Mouse (Mus musculus) thymus, postnatal 0 days (tissue): ENCODE measurements around the gene 1700001C19Rik. TPM values are rescaled to one million over a fixed set of nuclear protein-coding genes. Genes with fewer than 3 reads are reported as not detected.

Experiments
- DNase-seq: peaks from one replicate; pipeline ENCODE4 v3.0.0-alpha.2; 2015; ENCODE audit warnings: low spot score
- polyA plus RNA-seq: library from polyadenylated mRNA; unstranded; fragments of >200 nt; fragmentation: Nextera tagmentation; extraction: Ambion mirVana; gene quantifications from 2 replicates; pipeline ENCODE4 v1.2.1, GENCODE M21; 2015

Gene 1700001C19Rik
- 0.99 and 1.4 TPM in 2 replicates for polyA plus RNA-seq

DNA sequence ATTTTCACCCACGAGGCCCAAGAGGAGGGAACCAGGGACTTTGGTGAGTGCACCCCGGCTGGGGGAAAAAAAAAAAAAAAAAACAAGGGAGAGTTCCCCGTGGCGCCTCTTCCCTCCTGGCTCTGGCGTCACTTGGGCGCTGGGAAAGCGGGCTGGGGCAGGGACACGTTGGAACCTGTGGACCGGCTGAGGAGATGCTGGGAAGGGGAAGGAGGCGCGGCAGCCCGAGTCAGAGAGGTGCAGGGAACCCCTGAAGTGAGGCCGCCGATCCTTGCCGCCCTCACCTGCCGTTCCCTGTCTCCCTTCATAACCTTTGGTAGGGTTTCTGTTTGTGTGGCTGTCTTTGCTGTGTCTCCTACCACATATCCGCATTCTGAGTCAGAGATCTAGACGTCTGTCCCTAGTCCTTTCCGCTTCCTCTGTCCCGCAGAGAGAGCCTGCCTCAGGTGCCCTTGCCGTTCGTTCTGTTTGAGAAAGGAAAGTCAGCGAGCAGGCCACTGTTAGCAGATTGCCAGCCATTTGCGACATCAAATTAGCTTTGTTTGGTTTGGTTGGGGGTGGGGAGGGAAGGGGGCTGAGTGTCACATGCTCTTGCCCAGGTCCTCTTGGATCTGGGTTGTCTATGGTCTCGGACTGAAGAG lies at the start of gene 1700001C19Rik:
1700001C19Rik (minus strand) TSS at position 470 of the 641 bp plus-strand sequence.
- peak; percentile 35 for DNase-seq

DNA sequence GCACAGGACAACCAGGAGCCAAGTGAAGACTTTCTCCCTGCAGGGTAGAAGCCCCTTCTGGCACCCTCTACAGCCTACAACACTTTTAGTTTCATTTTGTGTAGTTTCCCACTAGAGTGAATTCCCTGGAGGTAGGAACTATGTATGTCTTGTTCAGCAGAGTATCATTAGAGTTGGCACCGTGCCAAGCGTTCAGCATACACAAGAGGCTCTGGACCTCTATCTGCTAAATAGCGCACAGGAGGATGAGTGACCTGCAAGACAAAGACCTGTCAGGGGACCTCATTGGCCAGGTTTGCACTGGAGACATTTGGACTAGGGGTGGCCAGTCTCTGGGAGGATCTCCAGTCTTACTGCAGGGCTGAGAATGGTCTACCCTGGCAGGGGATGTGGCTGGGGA lies 48.6 kb upstream of the 1700001C19Rik start:
- no peak for DNase-seq

DNA sequence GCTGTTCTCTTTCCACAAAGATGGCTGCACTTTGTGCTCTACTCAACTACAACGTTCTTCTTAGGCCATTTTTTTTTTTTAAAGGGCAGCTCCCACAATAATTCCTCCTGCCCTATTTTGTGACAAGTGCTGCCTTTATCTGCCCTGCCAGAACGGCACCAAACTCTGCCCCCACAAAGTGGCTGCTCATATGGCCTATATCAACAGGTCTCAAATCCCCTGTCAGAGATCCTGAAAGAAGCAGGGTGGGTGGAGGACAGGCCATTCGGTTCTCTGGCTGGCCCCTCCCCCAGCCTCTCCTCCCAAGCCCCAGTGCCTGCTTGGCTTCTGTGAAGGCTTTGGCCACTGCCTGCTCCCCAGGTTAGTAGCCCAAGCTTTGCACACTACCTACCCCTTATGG lies 47.8 kb upstream of the 1700001C19Rik start:
- no peak for DNase-seq

DNA sequence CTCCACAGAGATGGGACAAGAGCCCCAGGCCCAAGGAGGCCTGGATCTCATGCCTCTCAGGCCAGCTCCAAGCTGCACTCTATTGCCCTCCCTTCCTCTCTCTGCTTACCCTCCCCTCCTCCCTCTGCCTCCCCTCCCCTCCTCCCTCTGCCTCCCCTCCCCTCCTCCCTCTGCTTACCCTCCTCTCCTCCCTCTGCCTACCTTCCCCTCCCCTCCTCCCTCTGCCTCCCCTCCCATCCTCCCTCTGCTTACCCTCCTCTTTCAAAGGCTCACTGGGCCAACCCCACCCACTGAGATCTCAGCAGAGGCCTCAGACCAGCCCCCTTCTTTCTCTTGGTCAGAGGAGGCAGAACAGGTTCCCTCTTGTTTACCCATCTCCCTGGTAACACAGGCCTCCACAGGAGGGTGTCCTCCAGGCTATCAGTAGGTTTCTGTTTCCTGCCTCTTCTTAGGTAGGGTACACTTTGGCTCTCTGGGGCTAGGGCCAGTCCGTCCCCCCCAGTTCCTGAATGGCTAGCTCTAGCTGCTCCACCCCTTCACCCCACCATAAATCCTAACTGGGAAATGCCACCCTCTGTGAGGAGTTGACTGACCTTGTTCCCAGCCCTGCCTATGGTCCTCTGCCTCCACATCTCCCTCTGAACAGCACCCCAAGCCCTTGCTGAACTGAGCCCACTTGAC lies 47.2 kb upstream of the 1700001C19Rik start:
- no peak for DNase-seq

DNA sequence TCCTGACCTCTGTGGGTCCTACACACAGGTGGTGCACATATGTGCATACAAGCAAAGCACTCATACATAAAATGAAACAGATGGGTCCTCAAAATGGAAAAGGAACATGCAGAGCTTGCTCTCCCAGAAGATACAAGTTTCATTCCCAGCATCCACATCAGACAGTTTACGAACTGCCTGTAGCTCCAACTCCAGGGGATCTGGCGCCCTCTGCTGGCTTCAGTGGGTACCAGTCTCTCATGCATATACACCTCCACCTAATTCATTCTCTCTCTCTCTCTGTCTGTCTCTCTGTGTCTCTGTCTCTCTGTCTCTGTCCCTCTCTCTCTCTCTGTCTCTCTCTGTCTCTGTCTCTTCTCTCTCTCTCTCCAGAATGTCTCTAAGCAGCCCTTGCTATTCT lies 45.2 kb upstream of the 1700001C19Rik start:
- DNase-seq: peak; percentile 75

DNA sequence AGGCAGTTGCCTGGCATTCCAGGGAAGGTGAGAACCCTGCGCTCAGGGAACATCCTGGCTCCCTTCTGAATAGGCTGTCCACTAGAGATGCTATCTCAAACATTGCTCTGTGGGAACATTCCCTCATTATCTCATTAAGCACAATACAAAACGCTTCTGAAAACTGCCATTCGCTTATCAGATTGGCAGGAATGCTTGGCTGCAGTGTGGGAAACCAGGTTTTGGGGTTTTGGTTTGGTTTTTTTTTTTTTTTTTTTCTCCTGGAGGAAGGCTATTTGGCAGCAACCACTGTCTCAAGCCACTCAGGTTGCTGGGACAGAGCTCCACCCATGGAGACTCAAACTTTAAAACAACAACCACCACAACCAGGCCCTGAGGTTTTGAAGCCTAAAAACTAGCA lies 42.7 kb upstream of the 1700001C19Rik start:
- no peak for DNase-seq

DNA sequence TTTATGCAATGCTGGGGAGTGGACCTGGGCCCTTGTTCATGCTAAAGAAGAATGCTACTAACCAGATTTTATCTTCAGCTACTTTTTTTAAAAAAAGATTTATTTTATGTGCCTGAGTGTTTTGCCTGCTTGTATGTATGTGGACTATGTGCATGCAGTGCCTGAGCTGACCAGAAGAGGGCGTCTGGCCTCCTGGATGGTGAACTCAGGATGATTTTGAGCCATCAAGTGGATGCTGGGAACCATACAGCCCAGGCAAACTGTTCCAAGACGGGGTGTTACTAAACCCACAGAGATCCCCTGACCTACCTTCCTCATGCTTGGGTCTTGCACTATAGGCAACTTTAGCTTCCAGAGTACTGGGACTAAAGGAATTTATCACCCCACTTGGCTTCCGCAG lies 38.5 kb upstream of the 1700001C19Rik start:
- DNase-seq: peak; percentile 37

DNA sequence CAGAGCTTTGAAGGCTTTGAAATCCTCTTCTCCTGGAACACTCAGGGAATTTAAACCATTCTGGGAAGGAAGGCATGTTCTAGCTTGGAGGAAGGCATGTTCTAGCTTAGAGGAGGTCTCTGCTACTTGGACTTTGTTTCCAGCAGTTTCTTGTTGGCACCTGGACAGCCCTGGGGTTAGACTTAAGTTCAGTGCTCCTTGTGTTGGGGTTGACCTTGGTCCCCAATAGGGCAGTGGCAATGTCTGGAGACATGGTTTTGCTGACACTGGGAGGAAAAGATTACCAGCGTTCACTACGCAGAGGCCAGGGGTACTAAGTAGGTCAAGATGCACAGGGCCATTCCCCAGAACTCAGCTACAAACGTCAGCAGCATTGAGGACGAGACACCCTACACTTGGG lies 38.0 kb upstream of the 1700001C19Rik start:
- DNase-seq: no peak

DNA sequence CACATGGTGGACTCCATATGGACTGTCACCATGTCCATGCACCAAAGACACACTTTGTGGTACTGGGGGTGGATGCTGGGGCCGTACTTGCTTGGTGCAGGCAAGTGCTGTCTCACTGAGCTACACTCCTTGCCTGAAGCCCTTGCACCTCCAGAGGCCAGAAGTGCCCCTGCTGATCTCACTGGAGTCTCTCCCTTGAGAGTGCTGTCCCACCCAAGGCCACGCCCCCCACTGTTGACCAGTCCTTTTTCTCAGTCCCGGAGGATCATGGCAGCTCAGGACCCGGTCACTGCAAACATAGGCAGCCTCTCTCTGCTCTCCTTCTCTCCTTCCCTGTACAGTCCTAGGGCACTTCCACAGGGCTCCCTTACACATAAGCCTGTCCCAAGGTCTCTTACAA lies 37.1 kb upstream of the 1700001C19Rik start:
- DNase-seq: no peak

DNA sequence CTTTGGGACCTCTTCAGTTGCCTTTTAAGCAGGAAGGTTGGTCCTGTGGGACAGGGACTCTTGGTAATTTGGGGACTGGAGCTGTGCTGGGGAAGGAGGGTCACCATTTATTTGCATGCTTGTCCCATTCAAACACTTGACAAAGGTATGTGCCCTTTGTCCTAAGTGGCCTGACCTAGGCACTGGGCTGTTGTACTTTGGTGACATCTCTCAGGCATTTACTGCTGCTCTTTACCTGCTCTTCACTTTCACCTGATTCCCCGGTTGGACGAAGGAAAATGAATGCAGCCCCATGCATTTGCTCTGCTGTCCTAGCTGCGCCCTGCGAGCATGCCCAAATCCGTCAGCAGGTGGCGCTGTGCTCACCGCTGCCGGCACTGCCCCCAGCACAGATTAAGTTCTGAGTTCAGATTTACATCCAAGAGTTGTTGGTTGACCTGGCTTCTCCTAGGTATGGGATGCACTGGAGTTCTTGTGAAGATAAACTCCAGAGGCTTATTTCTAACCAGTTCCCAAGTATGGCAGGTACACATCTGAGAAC lies 36.3 kb upstream of the 1700001C19Rik start:
- DNase-seq: peak; percentile 70

DNA sequence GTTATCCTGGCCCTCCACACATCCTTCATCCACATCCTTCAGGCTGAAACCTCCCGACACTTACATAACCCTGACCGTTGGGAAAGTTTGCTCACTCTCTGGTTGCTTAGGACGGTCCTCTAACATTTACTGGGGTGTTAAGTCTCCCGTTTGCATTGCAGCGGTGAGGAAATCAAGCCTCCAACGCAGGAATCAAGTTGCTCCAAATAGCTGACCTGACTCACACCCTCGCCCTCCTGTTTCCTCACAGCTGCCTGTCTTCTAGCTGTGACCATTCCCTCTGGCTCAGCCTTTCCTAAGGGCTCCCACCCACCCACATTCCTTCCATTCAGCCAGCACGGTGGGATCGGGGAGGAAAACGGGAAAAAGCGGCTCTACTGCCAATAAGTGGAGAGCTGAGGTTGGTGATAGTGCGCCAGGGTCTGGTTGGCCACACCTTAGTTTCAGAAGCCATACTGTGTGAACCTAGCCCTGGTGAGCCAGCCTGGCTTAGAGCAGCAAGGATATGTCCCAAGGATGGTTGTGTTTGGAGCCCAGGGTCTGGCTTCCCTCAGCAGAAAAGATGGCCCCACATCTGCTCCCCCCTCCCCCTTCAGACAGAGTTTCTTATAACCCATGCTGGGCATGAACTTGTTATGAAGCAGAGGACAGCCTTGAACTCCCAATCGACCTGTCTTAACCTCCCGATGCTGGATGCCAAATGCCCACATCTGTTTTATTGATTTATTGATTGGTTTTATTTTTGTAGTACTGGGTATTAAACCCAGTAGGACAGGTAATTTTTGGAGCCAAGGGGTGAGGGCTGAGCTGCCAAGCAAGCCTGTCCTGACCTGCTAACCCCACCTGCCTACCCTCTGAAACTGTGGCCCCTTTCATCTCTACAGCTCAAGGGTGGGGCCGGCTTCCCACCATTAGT lies 35.5 kb upstream of the 1700001C19Rik start:
- no peak for DNase-seq

DNA sequence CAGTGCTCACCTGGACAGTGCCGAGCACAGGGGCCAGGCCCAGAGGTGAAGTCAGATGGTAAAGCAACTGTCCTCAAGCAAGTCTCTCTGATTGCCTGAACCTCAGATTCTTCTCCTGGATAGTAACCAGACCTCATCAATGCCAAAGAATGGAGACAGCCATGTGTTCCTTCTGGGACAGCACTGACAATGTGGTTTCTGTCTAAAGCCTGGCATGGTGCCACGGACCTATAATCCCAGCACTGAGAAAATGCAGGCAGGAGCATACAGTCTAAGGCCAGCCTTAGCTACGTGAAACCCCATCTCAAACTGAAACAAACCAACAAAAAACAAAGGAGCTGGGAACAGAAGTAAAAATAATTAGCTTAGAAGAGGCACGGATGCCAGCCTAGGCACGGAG lies 33.5 kb upstream of the 1700001C19Rik start:
- no peak for DNase-seq

DNA sequence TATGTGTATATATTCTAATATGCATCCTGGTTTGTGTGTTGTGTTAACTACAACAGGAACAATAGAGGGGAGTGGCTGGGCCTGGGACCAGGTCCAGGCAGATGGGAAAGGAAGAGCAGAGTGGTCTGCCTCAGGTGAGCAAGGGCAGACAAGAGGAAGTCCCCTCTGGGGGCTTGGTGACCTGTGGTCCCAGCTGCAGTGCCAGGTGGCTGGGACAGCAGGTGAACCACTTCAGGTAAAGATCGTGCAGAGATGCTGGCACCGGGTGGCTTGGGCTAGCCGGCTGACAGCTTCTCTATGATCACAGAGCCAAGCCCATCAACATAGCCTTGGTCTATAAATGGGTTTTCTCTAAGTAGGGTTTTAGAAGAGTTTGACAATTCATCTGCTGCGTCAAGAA lies 32.9 kb upstream of the 1700001C19Rik start:
- DNase-seq: no peak

DNA sequence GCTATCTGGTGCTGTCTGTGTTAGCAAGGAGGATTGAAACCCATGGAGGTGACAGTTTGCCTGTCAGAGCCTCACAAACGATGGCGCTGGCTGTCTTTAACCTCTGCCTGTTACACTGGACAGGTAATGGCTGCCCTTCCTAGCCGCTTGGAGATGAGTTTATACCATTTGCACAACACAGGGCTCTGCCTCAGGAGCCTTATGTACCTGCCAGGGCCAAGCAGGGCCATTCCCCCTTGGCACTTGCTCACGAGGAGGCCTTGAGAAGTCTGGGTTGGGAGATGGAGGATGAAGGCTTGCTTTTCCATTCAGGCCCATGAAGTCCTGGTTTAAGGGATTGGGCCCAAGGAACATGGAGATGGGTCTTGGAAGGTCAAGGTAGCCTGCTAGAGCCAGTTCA lies 32.5 kb upstream of the 1700001C19Rik start:
- no peak for DNase-seq

DNA sequence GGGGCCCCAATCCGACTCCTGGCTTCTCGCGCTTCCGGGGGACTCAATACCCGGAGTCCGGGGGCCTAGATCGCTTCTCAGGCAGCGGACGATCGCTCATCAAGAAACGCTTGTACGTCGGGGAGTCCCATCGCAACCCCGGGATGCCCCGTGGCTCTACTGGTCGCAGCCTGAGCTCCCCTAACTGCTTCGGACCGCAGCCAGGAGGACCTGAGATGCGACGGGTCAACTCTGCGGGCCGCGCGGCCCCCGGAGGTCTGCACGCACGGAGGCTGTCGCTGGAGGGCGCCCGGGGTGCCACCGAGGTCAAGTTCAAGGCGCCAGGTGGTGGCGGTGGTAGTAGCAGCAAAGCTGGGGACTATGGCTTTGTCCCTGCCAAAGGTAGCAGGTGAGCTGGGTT lies 31.3 kb upstream of the 1700001C19Rik start:
- peak; percentile 31 for DNase-seq

DNA sequence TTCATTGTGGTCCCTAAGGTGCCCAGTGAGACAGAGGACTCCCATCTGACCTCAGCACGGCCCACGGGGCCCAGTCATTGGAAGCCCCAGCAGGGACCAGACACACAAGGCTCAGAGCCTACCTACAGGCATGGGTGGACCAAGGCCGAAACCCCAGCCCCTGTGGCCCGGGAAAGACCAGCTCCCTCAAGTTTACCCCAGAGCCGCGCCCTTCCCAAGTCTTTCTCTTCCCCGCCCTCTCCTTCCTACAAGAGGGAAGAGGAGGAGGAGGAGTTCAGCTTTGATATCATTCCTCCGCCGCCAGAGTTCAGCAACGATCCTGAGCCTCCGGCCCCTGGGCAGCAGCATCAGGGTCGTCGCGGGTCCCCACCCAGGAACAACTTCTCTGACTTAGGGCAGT lies 30.9 kb upstream of the 1700001C19Rik start:
- DNase-seq: no peak

DNA sequence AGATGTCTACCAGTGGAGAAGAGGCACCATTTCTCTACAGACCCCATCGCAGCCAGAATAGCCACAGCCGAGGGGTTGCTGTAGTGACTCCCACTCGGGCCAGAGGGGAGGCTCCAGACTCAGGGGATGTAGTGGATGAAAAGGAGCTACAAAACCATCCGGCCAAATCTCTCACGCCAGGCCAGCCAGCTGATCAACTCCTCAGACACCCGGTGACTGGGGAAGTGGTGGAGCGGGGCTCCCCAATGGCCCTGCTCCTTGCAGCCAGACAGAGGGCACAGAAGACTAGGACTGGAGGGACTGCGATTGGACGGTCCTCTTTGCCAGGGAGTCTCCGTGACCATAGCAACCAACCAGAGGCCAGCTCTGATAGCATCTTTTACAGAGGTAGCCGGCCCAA lies 30.5 kb upstream of the 1700001C19Rik start:
- no peak for DNase-seq

DNA sequence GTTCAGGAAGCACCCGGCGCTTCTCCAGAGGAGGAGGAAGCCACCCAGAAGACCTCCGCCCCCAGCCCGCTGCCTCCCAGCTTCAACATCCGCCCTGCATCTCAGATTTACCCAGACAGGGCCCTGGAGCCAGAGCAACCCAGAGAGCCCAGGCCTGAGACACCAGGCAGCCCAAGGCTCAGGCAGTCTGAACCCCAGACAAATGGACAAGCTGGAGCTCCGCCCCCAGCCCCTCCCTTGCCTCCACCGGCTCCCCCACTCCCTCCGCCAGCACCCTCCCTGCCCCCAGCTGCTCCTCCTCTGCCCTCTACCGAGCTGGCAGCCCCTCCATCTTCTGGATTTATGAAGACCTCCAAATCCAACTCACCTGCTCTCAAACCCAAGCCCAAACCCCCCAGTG lies 29.1 kb upstream of the 1700001C19Rik start:
- no peak for DNase-seq

DNA sequence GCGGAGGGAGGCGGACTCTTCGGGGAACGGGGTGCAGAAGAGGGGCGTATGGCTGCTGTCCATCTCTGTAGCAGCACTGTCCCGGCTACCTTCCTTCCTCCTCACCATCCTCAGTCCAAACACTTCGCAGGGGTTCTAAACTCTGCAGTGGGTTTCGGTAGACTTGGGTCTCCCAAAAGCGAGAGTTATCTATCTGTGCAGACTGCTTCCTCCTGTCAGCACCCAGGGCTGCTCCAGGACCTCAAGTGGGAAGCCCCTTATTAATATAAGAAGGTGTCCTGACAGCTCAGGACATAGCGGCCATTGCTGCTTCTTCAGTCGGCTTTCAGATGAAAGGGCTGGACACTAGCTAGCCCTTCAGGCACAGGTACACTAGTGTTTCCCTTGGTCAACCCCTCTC lies 27.8 kb upstream of the 1700001C19Rik start:
- DNase-seq: no peak

DNA sequence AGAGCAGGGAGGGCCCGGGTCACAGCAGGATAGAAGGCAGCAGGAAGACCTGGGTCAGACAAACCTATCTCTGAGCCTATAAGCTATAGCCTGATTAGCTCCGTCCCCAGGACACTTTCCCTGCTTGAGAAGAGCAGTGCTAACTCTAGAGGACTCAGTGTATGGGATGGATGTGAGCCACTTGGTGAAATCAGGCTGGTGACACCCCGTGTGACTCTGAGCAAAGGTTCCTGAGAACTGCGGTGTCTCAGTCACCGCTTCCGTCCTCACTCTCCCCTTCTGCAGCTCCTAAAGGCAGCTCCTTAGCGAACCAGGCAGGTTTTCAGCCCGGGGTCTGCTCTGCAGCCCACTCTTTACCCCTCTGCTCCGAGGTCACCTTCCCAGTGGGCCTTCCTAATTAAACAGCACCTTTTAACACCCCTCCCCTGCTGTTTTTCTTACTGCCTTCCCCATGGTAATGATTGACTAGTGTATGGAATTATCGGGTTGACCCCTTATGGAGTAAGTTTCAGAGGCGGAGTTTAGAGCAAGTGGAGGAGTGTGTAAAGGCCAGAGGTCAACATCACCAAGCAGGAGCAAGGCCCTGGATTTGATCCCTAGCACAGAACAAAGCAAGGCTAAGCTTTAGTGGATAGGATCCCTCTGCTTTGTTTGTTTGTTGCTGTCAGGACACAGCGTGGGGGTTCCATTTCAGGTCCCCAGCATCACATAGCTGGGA lies 27.2 kb upstream of the 1700001C19Rik start:
- DNase-seq: no peak

DNA sequence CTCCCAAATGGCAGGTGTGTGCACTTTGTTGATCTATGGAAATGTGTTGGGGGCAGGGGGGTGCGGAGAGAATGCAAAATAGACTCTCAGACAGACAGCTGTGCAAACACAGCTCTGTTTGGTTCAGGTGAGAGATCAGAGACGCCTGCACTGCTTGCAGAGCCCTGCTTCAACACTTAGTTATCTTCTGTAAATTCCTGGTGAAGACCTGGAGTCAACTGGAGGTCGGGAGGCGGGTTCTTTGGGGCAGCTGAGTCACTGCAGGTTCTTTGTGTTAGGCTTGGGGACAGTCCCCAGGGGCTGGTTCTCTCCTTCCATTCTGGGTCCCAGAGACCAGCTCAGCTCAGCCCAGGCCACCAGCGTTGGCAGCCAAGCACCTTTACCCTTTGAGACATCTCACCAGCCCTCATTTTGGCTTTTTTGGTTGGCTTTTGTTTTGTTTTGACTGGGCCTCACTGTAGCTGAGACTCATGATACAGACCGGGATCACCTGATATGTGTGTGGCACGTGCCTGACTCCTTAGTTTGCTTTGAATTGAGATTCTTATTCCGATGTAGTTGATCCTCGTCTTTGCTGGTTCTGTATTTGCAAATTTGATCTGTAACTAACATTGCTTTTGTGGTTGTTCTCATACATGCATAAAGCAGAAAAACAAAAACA lies 25.7 kb upstream of the 1700001C19Rik start:
- DNase-seq: peak; percentile 52
